Mouse (Mus musculus) midbrain, embryonic 12.5 days (tissue): ENCODE results near the gene Gm12216. TPM values are rescaled to one million over a fixed set of nuclear protein-coding genes. Genes with fewer than 3 reads are reported as not detected.
"Not testable (repeated sequence)": the region's sequence is repeated elsewhere in the genome, so short reads cannot be mapped to it uniquely, and the experiment has no call there.

Experiments
- ATAC-seq: fragments of 200-750 bp; cut with Nextera tagmentation; 2 replicates; pipeline ENCODE4 v1.8.0; 2017; ENCODE audit warnings: low read depth, moderate TSS enrichment, moderate library complexity; ENCODE audit not compliant: low FRiP score
- H3K27ac ChIP-seq: fragments of 300-500 bp; sonication (generic); replicated peaks from 2 replicates; pipeline ENCODE4 v1.5.1; 2016; ENCODE audit warnings: mild to moderate bottlenecking
- H3K27me3 ChIP-seq: fragments of 300-500 bp; sonication (generic); 2 replicates; pipeline ENCODE4 v1.6.1; 2016; ENCODE audit warnings: mild to moderate bottlenecking
- H3K36me3 ChIP-seq: fragments of 300-500 bp; sonication (generic); 2 replicates; pipeline ENCODE4 v1.6.1; 2016
- H3K4me1 ChIP-seq: fragments of 300-500 bp; sonication (generic); 2 replicates; pipeline ENCODE4 v1.6.1; 2016
- H3K4me2 ChIP-seq: fragments of 300-500 bp; sonication (generic); replicated peaks from 2 replicates; pipeline ENCODE4 v1.6.1; 2016; ENCODE audit warnings: mild to moderate bottlenecking, moderate library complexity
- H3K4me3 ChIP-seq: fragments of 300-500 bp; sonication (generic); 2 replicates; pipeline ENCODE4 v1.5.1; 2016; ENCODE audit warnings: mild to moderate bottlenecking
- H3K9ac ChIP-seq: fragments of 300-500 bp; sonication (generic); replicated peaks from 2 replicates; pipeline ENCODE4 v1.6.1; 2016; ENCODE audit warnings: mild to moderate bottlenecking, moderate library complexity
- H3K9me3 ChIP-seq: fragments of 300-500 bp; sonication (generic); 2 replicates; pipeline ENCODE4 v1.6.1; 2016; ENCODE audit warnings: mild to moderate bottlenecking
- WGBS: fragments of 180-500 bp; shearing (Covaris S2); methylation state at CpG from one replicate; pipeline ENCODE4 v1.1.7; 2016; 5-methylcytosine and 5-hydroxymethylcytosine counted together
- polyA plus RNA-seq: library from polyadenylated mRNA; unstranded; fragments of >200 nt; fragmentation: Nextera tagmentation; extraction: Ambion mirVana; gene quantifications from 2 replicates; pipeline ENCODE4 v1.2.1, GENCODE M21; 2016

The Gm12216 gene
- polyA plus RNA-seq, 1 experiment from 2014 or later, result 0.82 TPM

GRCm38 (mm10) chr11:53891505-53892451 is 32.7 kb upstream of the Gm12216 start, which contains the start of gene Slc22a5:
Slc22a5 (minus strand) TSS chr11:53891660.
- Histone ChIP-seq H3K4me1 (peaks cover 11% of the 10 kb centered on the region), H3K4me2 (peak within 1 kb of the TSS; percentile 76), H3K36me3 (no peaks in the 10 kb centered on the region), H3K27me3 (no peaks in the 10 kb centered on the region), H3K27ac (peak within 1 kb of the TSS; percentile 20; the same call in 1 of the 2 replicates), H3K9me3 (no peaks in the 10 kb centered on the region), H3K9ac (peak within 1 kb of the TSS; percentile 66), H3K4me3 (peak within 1 kb of the TSS; percentile 64)
- 3% methylated on average over 60 of the region's 63 CpGs for WGBS
- ATAC-seq, result peak; percentile 97

GRCm38 (mm10) chr11:53890906-53891504 is 31.9 kb upstream of the Gm12216 start:
- peak; percentile 21 for ATAC-seq
- 3% methylated on average over 33 of the region's 33 CpGs for WGBS

GRCm38 (mm10) chr11:53890225-53890624 is 31.2 kb upstream of the Gm12216 start:
- H3K9ac ChIP-seq, result no peak overlapping the region
- no peak for ATAC-seq
- H3K27ac ChIP-seq, result no peak overlapping the region
- no peak overlapping the region for H3K4me3 ChIP-seq
- peaks cover 11% of the 10 kb centered on the region for H3K4me1 ChIP-seq
- no peaks in the 10 kb centered on the region for H3K9me3 ChIP-seq
- H3K4me2 ChIP-seq, result peak overlapping the region; percentile 76; the same call in 1 of the 2 replicates
- 88% methylated on average over 2 of the region's 2 CpGs for WGBS
- no peaks in the 10 kb centered on the region for H3K36me3 ChIP-seq
- no peaks in the 10 kb centered on the region for H3K27me3 ChIP-seq

More at GRCm38 (mm10) chr11:53890906-53891504, 31.9 kb upstream of the Gm12216 start:
- peak overlapping the region; percentile 76 for H3K4me2 ChIP-seq
- no peaks in the 10 kb centered on the region for H3K9me3 ChIP-seq
- peak overlapping the region; percentile 20; the same call in 1 of the 2 replicates for H3K27ac ChIP-seq
- H3K4me3 ChIP-seq, result peak overlapping the region; percentile 64
- no peaks in the 10 kb centered on the region for H3K36me3 ChIP-seq
- peak overlapping the region; percentile 66 for H3K9ac ChIP-seq
- peaks cover 11% of the 10 kb centered on the region for H3K4me1 ChIP-seq
- no peaks in the 10 kb centered on the region for H3K27me3 ChIP-seq

- 71% methylated on average over 4 of the region's 4 CpGs for WGBS
- no peak for ATAC-seq
- Histone ChIP-seq H3K4me1 (peaks cover 11% of the 10 kb centered on the region), H3K27me3 (no peaks in the 10 kb centered on the region), H3K9me3 (no peaks in the 10 kb centered on the region), H3K4me2 (no peak overlapping the region), H3K36me3 (no peaks in the 10 kb centered on the region), H3K9ac (no peak overlapping the region), H3K4me3 (no peak overlapping the region), H3K27ac (no peak overlapping the region)
Measured at GRCm38 (mm10) chr11:53889091-53889645, 30.1 kb upstream of the Gm12216 start.

- Histone ChIP-seq H3K9ac (no peak overlapping the region), H3K36me3 (no peaks in the 10 kb centered on the region), H3K27me3 (no peaks in the 10 kb centered on the region), H3K4me3 (no peak overlapping the region), H3K9me3 (no peaks in the 10 kb centered on the region), H3K4me2 (no peak overlapping the region), H3K27ac (no peak overlapping the region), H3K4me1 (peaks cover 11% of the 10 kb centered on the region)
- no peak for ATAC-seq
- 89% methylated on average over 4 of the region's 4 CpGs for WGBS
Measured at GRCm38 (mm10) chr11:53888242-53888641, 29.2 kb upstream of the Gm12216 start.

GRCm38 (mm10) chr11:53883287-53883686 is 24.2 kb upstream of the Gm12216 start:
- H3K36me3 ChIP-seq, result no peaks in the 10 kb centered on the region; the same call in 1 of the 2 replicates
- no peak overlapping the region for H3K9ac ChIP-seq
- H3K9me3 ChIP-seq, result no peaks in the 10 kb centered on the region
- no peak overlapping the region for H3K4me3 ChIP-seq
- H3K4me2 ChIP-seq, result no peak overlapping the region
- H3K4me1 ChIP-seq, result no peaks in the 10 kb centered on the region
- no peak overlapping the region for H3K27ac ChIP-seq
- WGBS, result 89% methylated on average over 2 of the region's 2 CpGs
- ATAC-seq, result no peak
- no peaks in the 10 kb centered on the region for H3K27me3 ChIP-seq

GRCm38 (mm10) chr11:53878096-53878495 is 19.0 kb upstream of the Gm12216 start:
- not testable (repeated sequence) for H3K9me3 ChIP-seq, ATAC-seq, H3K9ac ChIP-seq, H3K4me3 ChIP-seq, H3K27ac ChIP-seq, H3K4me2 ChIP-seq, H3K4me1 ChIP-seq, H3K36me3 ChIP-seq, H3K27me3 ChIP-seq
- WGBS, result 85% methylated on average over 5 of the region's 5 CpGs

- Histone ChIP-seq H3K9me3 (no peaks in the 10 kb centered on the region), H3K36me3 (peaks cover 3% of the 10 kb centered on the region; the same call in 1 of the 2 replicates), H3K9ac (no peak overlapping the region), H3K27me3 (no peaks in the 10 kb centered on the region), H3K4me2 (no peak overlapping the region), H3K4me1 (no peaks in the 10 kb centered on the region), H3K27ac (no peak overlapping the region), H3K4me3 (no peak overlapping the region)
- no peak for ATAC-seq
- WGBS, result 88% methylated on average over 4 of the region's 4 CpGs
Measured at GRCm38 (mm10) chr11:53876488-53876887, 17.4 kb upstream of the Gm12216 start.

GRCm38 (mm10) chr11:53874706-53875105 is 15.7 kb upstream of the Gm12216 start:
- Histone ChIP-seq H3K9me3 (no peaks in the 10 kb centered on the region), H3K4me3 (no peak overlapping the region), H3K4me1 (no peaks in the 10 kb centered on the region), H3K27me3 (no peaks in the 10 kb centered on the region), H3K9ac (no peak overlapping the region), H3K4me2 (no peak overlapping the region), H3K36me3 (peaks cover 8% of the 10 kb centered on the region; the same call in 1 of the 2 replicates), H3K27ac (no peak overlapping the region)
- WGBS, result 73% methylated on average over 4 of the region's 4 CpGs
- ATAC-seq, result no peak

- not testable (repeated sequence) for H3K9me3 ChIP-seq, H3K4me2 ChIP-seq, H3K27me3 ChIP-seq, H3K27ac ChIP-seq, H3K4me3 ChIP-seq, H3K9ac ChIP-seq, H3K4me1 ChIP-seq, ATAC-seq, H3K36me3 ChIP-seq
- WGBS, result 55% methylated on average over 5 of the region's 5 CpGs
Measured at GRCm38 (mm10) chr11:53873909-53874704, 15.1 kb upstream of the Gm12216 start.

- Histone ChIP-seq H3K4me2 (no peak overlapping the region), H3K9me3 (no peaks in the 10 kb centered on the region), H3K27ac (no peak overlapping the region), H3K4me1 (no peaks in the 10 kb centered on the region), H3K9ac (no peak overlapping the region), H3K4me3 (no peak overlapping the region), H3K36me3 (peaks cover 8% of the 10 kb centered on the region; the same call in 1 of the 2 replicates), H3K27me3 (no peaks in the 10 kb centered on the region)
- no peak for ATAC-seq
- 85% methylated on average over 2 of the region's 2 CpGs for WGBS
Measured at GRCm38 (mm10) chr11:53871786-53872507, 12.9 kb upstream of the Gm12216 start.
